Mouse (Mus musculus) thymus, postnatal 0 days (tissue): Measurements from ENCODE around the gene Trpv6. TPM values are rescaled to one million over a fixed set of nuclear protein-coding genes. Genes with fewer than 3 reads are reported as not detected.

Source experiments
- DNase-seq: peaks from one replicate; pipeline ENCODE4 v3.0.0-alpha.2; 2015; ENCODE audit warnings: low spot score
- polyA plus RNA-seq: library from polyadenylated mRNA; unstranded; fragments of >200 nt; fragmentation: Nextera tagmentation; extraction: Ambion mirVana; gene quantifications from 2 replicates; pipeline ENCODE4 v1.2.1, GENCODE M21; 2015

The Trpv6 gene
- polyA plus RNA-seq, 1 experiment from 2014 or later: 1.1 TPM

DNA sequence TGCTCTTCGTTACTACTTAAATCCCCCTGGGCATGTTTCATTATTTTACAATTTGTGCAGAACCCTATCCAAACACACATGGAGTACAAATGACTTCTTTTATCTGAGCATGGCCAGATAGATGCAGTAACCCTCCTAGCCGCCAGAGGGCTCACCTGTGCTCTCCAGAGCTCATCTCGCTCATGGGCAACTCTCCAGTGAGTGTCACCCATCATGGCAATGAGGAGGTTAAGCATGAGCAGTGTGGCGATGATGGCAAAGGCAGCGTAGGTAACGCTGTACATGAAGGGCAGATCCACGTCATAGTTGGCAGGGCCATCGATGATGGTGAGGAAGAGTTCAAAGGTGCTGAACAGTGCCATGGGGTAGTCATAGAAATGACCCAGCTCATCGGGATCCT lies 13.5 kb downstream of the Trpv6 start:
- DNase-seq: peak; percentile 61

- DNase-seq: no peak
Observed at GRCm38 (mm10) chr6:41621241-41621990, 14.8 kb downstream of the Trpv6 start.

DNA sequence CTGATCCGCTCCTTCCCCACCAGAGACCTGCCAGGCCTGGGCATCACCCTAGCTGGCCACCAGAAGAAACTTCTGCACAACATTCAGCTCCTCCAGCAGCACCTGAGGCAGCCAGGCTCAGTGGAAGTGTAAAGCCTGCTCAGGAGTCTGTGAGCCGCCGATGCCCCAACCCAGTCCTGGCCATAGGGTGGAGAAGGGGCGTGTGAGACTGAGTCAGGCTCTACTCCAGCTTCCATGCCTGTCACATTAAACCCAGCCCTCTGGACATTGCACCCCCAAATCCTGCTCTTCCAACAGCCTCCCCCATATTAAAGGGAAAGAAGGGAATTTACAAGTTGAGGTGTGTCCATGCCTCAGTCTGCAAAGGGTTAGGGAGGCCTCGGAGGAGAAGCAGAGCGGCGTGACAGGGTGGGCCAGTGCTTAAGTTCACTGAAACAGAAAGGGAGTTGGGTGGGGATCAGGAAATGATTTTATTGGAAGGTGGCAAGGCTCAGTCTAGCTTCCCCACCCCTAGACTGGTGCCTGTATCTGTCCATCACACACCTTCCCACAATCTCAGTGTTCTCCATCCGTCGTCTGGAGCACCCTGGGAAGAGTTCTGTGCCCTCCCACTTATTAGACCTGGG lies 15.9 kb downstream of the Trpv6 start:
- no peak for DNase-seq

DNA sequence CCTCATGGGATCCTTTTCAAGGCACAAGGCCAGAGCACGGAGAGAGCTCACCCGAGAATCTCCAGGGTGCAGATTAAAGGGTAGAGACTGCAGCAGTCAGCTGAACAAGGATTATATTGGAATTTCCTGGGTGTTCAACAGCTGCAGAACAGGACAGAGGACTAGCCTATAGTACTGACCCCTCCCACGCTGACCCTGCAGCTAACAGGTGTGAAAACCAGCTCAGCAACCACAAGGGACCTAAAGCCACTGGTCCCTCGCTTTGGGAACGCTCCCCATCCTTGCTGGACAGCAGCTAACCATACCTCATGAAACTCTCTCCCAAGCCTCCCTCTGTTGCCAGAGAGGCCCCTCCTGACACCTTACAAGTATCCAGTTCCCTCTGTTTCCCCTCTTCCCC lies 28.6 kb downstream of the Trpv6 start:
- no peak for DNase-seq

- DNase-seq: peak; percentile 39
Observed at GRCm38 (mm10) chr6:41606214-41606613, 30.0 kb downstream of the Trpv6 start.

GRCm38 (mm10) chr6:41605794-41606104 lies 30.5 kb downstream of the Trpv6 start:
- DNase-seq: no peak

- peak; percentile 89 for DNase-seq
Observed at GRCm38 (mm10) chr6:41605061-41605793, 31.0 kb downstream of the Trpv6 start, which contains the start of gene Ephb6. Gene Ephb6 (plus strand): TSS chr6:41605482.

- peak; percentile 85 for DNase-seq
Observed at GRCm38 (mm10) chr6:41604401-41605050, 31.7 kb downstream of the Trpv6 start.

- no peak for DNase-seq
Observed at GRCm38 (mm10) chr6:41582189-41582588, 54.0 kb downstream of the Trpv6 start.

- peak; percentile 23 for DNase-seq
Observed at GRCm38 (mm10) chr6:41581295-41581694, 54.9 kb downstream of the Trpv6 start.

- DNase-seq: no peak
Observed at GRCm38 (mm10) chr6:41577297-41577696, 58.9 kb downstream of the Trpv6 start.

DNA sequence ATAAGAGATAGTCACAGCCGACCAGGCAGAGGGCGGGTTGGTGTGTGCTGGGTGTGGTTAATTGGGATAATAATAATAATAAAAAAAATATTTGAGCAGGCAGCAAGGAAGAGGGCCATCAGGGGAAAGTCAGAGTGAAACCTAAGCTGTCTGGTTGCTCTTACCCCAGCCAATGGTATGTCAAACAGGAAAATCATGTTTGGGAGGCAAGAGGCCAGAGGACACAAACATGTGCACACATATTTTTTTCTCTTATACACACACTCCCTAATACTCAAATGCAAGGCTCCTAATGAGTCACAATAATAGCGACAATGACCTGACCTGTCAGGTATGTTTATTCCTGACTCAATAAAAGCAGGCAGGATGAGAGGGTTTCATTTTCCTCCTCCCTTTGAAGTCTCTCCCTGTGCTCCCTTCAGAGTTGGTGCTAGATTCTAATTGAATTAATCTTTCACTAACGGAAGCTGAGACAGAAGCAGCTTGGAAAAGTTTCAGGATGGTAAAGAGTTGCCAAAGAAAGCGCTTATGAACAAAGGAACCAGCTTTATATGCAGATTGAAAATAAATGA lies 59.6 kb downstream of the Trpv6 start:
- DNase-seq: no peak

Other genes starting within 250 kb of the Trpv6 start
- gene Gm5771, start 244.0 kb downstream of the Trpv6 start, polyA plus RNA-seq: 0.98 and 1.6 TPM in 2 replicates
- gene Gm10334, start 190.3 kb downstream of the Trpv6 start, polyA plus RNA-seq: not detected in 2 replicates
- gene Prss1, start 177.5 kb downstream of the Trpv6 start, polyA plus RNA-seq: 0.71 and 1.2 TPM in 2 replicates
- 3.6 and 4.7 TPM in 2 replicates for gene Prss2, start 114.6 kb downstream of the Trpv6 start, polyA plus RNA-seq
- gene Ephb6, start 30.9 kb downstream of the Trpv6 start, polyA plus RNA-seq: 81.3 and 84.2 TPM in 2 replicates
- gene Trpv5, start 44.4 kb upstream of the Trpv6 start, polyA plus RNA-seq: 0.04 TPM in 1 of 2 replicates, not detected in the other
- gene Llcfc1, start 48.0 kb upstream of the Trpv6 start, polyA plus RNA-seq: 0.18 TPM in 1 of 2 replicates, not detected in the other
- gene Kel, start 67.9 kb upstream of the Trpv6 start, polyA plus RNA-seq: 0.31 and 0.75 TPM in 2 replicates
- gene Olfr459, start 138.8 kb upstream of the Trpv6 start, polyA plus RNA-seq: not detected in 2 replicates
- not detected in 2 replicates for gene Pip, start 211.1 kb upstream of the Trpv6 start, polyA plus RNA-seq
- gene Sval2, start 216.6 kb upstream of the Trpv6 start, polyA plus RNA-seq: not detected in 2 replicates